Mouse (Mus musculus) brain, embryonic 14.5 days (tissue): ENCODE results near the gene Abhd14a. TPM values are rescaled to one million over a fixed set of nuclear protein-coding genes. Genes with fewer than 3 reads are reported as not detected.
A peak's percentile ranks its signal among the peaks of the same experiment; 100 is the strongest.

Experiments
- DNase-seq: peaks from one replicate; pipeline ENCODE4 v3.0.0-alpha.2; 2011; ENCODE audit warnings: low read depth
- CTCF ChIP-seq: fragments of 200-500 bp; IDR thresholded peaks from 2 replicates; pipeline ENCODE4 v1.5.1; 2012; ENCODE audit warnings: inconsistent platforms, mild to moderate bottlenecking, moderate library complexity, borderline replicate concordance; ENCODE audit not compliant: insufficient read depth, insufficient read length; ENCODE audit errors: extremely low read depth
- POLR2A ChIP-seq: fragments of 200-500 bp; IDR thresholded peaks from 2 replicates; pipeline ENCODE4 v1.6.1; 2012; ENCODE audit warnings: mild to moderate bottlenecking, inconsistent platforms, borderline replicate concordance; ENCODE audit not compliant: poor library complexity, insufficient read depth, insufficient read length, severe bottlenecking; ENCODE audit errors: extremely low read depth
- polyA plus RNA-seq: library from polyadenylated mRNA; depleted of rRNA; stranded (reverse); fragments of >200 nt; gene quantifications from 2 replicates; pipeline ENCODE4 v1.2.3, GENCODE M21; 2012

Abhd14a gene
- polyA plus RNA-seq, 1 experiment = 59.1 TPM

- DNase-seq = no peak
- no peak for TF ChIP-seq POLR2A
- no peak for TF ChIP-seq CTCF
These were observed 2.5 kb upstream of the Abhd14a start for GRCm38 (mm10) chr9:106449947-106450346.

GRCm38 (mm10) chr9:106448498-106449031, 1.1 kb upstream of the Abhd14a start:
- TF ChIP-seq CTCF (peak; percentile 76), POLR2A (no peak)
- DNase-seq = peak; percentile 86

DNA sequence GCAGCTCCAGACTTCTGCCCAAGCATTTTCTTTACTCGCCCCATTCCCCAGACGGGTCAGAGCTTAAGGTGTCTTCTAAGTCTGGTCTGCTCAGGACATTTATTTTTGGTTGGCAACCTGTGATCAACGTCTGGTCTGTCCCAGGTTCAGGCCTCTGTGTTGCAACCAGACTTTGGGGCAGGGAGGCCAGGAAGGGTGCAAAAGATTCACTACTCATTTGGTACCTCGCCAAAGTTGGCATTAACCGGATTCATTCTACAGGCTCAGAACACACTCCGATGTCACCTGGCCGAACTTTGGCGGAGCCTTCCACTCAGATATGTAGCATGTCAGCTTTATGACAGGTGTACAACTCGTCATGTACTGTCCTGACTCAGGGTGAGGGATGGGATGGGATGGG, 473 bp upstream of the Abhd14a start:
- TF ChIP-seq CTCF (no peak), POLR2A (no peak)
- no peak for DNase-seq

DNA sequence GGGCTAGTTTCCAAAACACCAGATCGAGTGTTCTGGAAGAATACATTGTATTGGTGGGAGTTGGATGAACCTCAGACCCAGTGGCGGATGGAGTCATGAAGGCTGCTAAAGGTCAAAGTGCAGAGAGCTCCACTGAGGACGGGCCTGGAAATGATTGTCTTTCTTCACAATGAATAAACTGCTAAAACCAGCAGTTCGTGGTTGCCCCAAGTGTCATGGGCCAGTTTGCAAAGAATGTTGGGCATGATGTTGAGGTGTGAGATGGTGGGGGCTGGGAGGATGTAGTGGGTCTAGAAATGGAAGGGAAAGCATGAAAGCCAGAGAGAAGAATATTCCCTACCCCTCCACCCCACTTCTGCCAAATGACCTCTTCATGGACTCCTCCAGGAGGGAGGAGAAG, 2.6 kb downstream of the Abhd14a start:
- TF ChIP-seq POLR2A = no peak
- TF ChIP-seq CTCF = no peak
- DNase-seq = no peak

- TF ChIP-seq POLR2A = no peak
- peak; percentile 14; the same call in 1 of the 2 replicates for TF ChIP-seq CTCF
- no peak for DNase-seq
These were observed 4.8 kb downstream of the Abhd14a start for GRCm38 (mm10) chr9:106442680-106443079.

GRCm38 (mm10) chr9:106436566-106436965, 10.9 kb downstream of the Abhd14a start:
- no peak for DNase-seq
- TF ChIP-seq CTCF = no peak

DNA sequence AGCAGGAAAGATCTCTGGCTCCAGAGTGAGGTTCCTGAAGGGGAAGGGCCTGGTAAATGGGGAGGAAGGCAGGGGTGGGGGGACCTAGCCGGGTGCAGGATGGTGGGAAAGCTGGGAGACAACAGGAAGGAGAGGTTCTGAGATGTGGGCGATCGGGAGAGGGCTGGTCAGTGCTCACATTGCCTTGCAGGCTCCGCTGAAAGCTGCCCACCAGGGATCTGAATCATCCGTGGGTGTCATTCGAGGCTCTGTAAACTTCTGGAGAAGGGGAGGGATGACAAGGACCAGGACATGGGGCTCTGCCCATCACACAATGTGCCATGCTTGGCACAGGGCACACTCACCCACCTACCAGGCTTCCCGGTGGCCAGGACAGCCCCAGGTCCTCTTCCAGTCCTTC, 14.1 kb downstream of the Abhd14a start:
- DNase-seq = no peak
- no peak for TF ChIP-seq CTCF
- TF ChIP-seq POLR2A = no peak

GRCm38 (mm10) chr9:106430015-106430264, 17.5 kb downstream of the Abhd14a start:
- DNase-seq = no peak
- TF ChIP-seq CTCF (no peak), POLR2A (no peak)

DNA sequence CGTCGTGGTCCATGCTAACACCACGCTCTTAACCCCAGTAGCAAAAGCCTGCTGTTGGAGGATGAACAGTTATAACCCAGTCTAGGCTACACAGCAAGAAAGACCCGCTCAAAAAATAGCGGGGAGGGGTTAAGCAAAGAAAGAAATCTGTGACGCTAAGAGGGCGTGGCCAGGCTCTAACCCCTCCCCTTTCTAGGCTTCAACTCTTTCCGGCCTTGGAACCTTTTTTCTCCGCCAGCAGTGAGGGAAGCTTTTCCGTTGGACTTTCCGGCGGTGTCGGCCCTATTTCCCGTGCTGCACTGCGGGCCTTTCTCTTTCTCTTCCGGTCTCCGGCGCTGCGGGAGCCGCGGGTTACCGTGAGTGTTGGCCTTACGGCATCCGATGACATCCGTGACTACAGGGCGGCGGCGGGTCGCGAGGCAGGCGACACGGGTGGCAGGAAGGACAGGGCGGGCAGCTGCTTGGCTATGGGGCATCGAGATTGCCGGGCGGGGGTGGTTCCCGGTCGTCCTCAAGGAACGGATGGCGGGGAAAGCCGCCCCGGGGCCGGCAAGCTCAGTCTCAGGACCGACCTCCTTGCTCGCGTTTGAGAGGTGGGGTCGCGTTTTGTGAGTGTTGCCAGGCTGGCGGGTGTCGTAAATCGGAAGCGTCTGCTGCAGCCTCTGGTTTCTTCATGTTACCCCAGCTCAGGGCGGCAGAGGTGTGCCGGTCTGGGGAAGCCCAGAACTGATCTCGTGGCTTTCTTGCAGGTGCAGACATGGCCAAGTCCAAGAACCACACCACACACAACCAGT, 18.1 kb downstream of the Abhd14a start, which contains the start of gene Rpl29:
TSS of gene Rpl29 (plus strand) at position 234 of the 794 bp plus-strand sequence.
- peak; percentile 99 for DNase-seq
- no peak for TF ChIP-seq CTCF
- TF ChIP-seq POLR2A = peak; percentile 42; the same call in 1 of the 2 replicates

DNA sequence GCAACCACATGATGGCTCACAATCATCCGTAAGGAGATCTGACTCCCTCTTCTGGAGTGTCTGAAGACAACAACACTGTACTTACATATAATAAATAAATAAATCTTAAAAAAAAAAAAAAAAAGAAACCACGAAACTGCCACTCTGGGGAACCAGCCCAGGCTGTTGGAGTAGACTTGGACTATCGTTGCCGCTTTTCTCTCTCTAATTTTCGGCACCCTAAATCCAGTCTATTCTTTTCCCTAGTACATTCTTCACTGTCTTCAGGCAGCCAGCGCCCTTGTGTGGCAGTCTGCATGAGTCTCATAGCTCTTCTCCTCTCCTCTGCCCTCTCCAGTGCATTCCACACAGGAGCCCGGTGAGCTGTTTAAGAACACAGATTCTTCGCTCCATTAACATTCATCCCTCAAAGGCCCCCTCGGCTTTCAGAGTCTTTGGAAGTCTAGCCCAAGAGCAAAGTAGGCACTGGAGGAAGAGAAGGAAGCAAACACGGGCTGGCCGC, 18.7 kb downstream of the Abhd14a start:
- TF ChIP-seq POLR2A = no peak
- no peak for TF ChIP-seq CTCF
- DNase-seq = peak; percentile 34

GRCm38 (mm10) chr9:106421865-106422160, 25.7 kb downstream of the Abhd14a start:
- peak; percentile 94 for TF ChIP-seq CTCF
- no peak for TF ChIP-seq POLR2A
- DNase-seq = peak; percentile 94
